Mouse (Mus musculus) heart, adult 8-10 months (tissue): ENCODE data around the gene Srrm2. TPM values are rescaled to one million over a fixed set of nuclear protein-coding genes. Genes with fewer than 3 reads are reported as not detected.
"Not testable (repeated sequence)": the region's sequence is repeated elsewhere in the genome, so short reads cannot be mapped to it uniquely, and the experiment has no call there.

ENCODE experiments used
- DNase-seq: peaks from one replicate; pipeline ENCODE4 v3.0.0; 2022; ENCODE audit warnings: low spot score
- total RNA-seq, 4 experiments: library from RNA; stranded (reverse); gene quantifications; 2 replicates each; pipeline ENCODE4 v1.2.4; 2022

Srrm2 gene
- total RNA-seq, 4 experiments from 2014 or later: 151 to 179 (median 164) TPM

- no peak for DNase-seq
These were observed 19.8 kb upstream of the Srrm2 start for GRCm38 (mm10) chr17:23770493-23770892.

- no peak for DNase-seq
These were observed 19.4 kb upstream of the Srrm2 start for GRCm38 (mm10) chr17:23770896-23771283.

- DNase-seq: peak; percentile 99
These were observed 18.8 kb upstream of the Srrm2 start, which contains the start of gene Flywch1 for GRCm38 (mm10) chr17:23771284-23772218. Gene Flywch1, minus strand, starts transcription at chr17:23771602.

GRCm38 (mm10) chr17:23772219-23772556 is 18.1 kb upstream of the Srrm2 start:
- DNase-seq: not testable (repeated sequence)

- no peak for DNase-seq
These were observed 16.7 kb upstream of the Srrm2 start for GRCm38 (mm10) chr17:23773676-23774075.

GRCm38 (mm10) chr17:23774090-23774489 is 16.2 kb upstream of the Srrm2 start:
- DNase-seq: peak; percentile 78

GRCm38 (mm10) chr17:23776216-23776615 is 14.1 kb upstream of the Srrm2 start:
- no peak for DNase-seq

GRCm38 (mm10) chr17:23777141-23777540 is 13.2 kb upstream of the Srrm2 start:
- no peak for DNase-seq

- DNase-seq: no peak
These were observed 11.9 kb upstream of the Srrm2 start for GRCm38 (mm10) chr17:23778447-23778846.

- no peak for DNase-seq
These were observed 7.0 kb upstream of the Srrm2 start for GRCm38 (mm10) chr17:23783352-23783751.

GRCm38 (mm10) chr17:23785561-23786471 is 4.5 kb upstream of the Srrm2 start, which contains the start of gene Flywch2:
Gene Flywch2, minus strand, starts transcription at chr17:23786081.
- peak; percentile 46 for DNase-seq

GRCm38 (mm10) chr17:23786510-23786931 is 3.8 kb upstream of the Srrm2 start:
- DNase-seq: no peak

GRCm38 (mm10) chr17:23788973-23789372 is 1.4 kb upstream of the Srrm2 start:
- DNase-seq: no peak

GRCm38 (mm10) chr17:23789749-23790268 is 523 bp upstream of the Srrm2 start:
- DNase-seq: no peak

- no peak for DNase-seq
These were observed 686 bp downstream of the Srrm2 start for GRCm38 (mm10) chr17:23791079-23791357.

- no peak for DNase-seq
These were observed 5.0 kb downstream of the Srrm2 start for GRCm38 (mm10) chr17:23795323-23795722.

GRCm38 (mm10) chr17:23797316-23797715 is 7.0 kb downstream of the Srrm2 start:
- no peak for DNase-seq

- DNase-seq: no peak
These were observed 11.3 kb downstream of the Srrm2 start for GRCm38 (mm10) chr17:23801627-23802026.

- DNase-seq: peak; percentile 98
These were observed 12.5 kb downstream of the Srrm2 start for GRCm38 (mm10) chr17:23802746-23803365.

GRCm38 (mm10) chr17:23803366-23804041 is 13.2 kb downstream of the Srrm2 start:
- no peak for DNase-seq

- DNase-seq: no peak
These were observed 14.2 kb downstream of the Srrm2 start for GRCm38 (mm10) chr17:23804426-23805085.
